In genomic region chr17:31494989-31495388, GRCm38 (mm10) we compare ENCODE assay signal across 14 mouse cellular contexts. TPM values are rescaled to one million over a fixed set of nuclear protein-coding genes. Genes with fewer than 3 reads are reported as not detected.
DNase-seq lines count a peak whose midpoint lies in the region.
"Had no signal": no experiment of that assay in that cellular context is flagged by ENCODE, and none has a peak within 500 bp of the region (broad histone marks: within the 10 kb centered on the region; RNA-seq: fewer than 3 reads in every experiment).

No protein-coding gene starts in this region.

- peak; percentile 11 for DNase-seq in cerebellum, adult 11-12 months
- no peak for DNase-seq in cerebellum, postnatal 10 days
- peak; percentile 87 for DNase-seq in heart, adult 11 months
- no peak for DNase-seq in heart, adult 18-20 months
- no peak for DNase-seq in gastrocnemius, postnatal 36 days
- DNase-seq: adrenal gland, adult 2 months; adrenal gland, postnatal 10 days; adrenal gland, postnatal 25 days; B cell, adult 2 months; cerebellum, adult 11 months; cerebellum, adult 2 months; cerebellum, postnatal 14 days; cerebellum, postnatal 36 days; embryo, embryonic 11 days had no signal

- intact Hi-C loops in gastrocnemius, postnatal 36 days (cut with DNase I): loop anchor here (5.0 kb wide), 1 partner anchor 163 kb away; no protein-coding TSS in a partner anchor

RNA-seq across cellular contexts. Expression of gene Wdr4, which starts 24.8 kb away (rescaled TPM):
- total RNA-seq in heart, adult 18-20 months (2021): 1 to 10 TPM; 5.8 to 6.5 TPM
- 1 to 10 TPM; 5.0 to 5.3 TPM for total RNA-seq in gastrocnemius, postnatal 36 days (2021)

RNA-seq across cellular contexts. Expression of gene Ndufv3, which starts 24.9 kb away (rescaled TPM):
- total RNA-seq in heart, adult 18-20 months (2021): 1,000 to 10,000 TPM; 1,409 to 1,497 TPM
- total RNA-seq in gastrocnemius, postnatal 36 days (2021): 100 to 1,000 TPM; 439 to 467 TPM

Comparison
In these comparisons a context has a peak if more than half of its experiments do, and no peak if none do; other contexts are left out.
1. DNase-seq: peak in cerebellum, adult 11-12 months (single experiment) and heart, adult 11 months (single experiment); none in cerebellum, postnatal 10 days (0 of 2), heart, adult 18-20 months (0 of 2) and gastrocnemius, postnatal 36 days (0 of 2).